Mouse (Mus musculus) hindbrain, embryonic 11.5 days (tissue): ENCODE data around the gene Gpr176. TPM values are rescaled to one million over a fixed set of nuclear protein-coding genes. Genes with fewer than 3 reads are reported as not detected.

Experiments used
- ATAC-seq: fragments of 200-750 bp; cut with Nextera tagmentation; 2 replicates; pipeline ENCODE4 v1.8.0; 2017; ENCODE audit warnings: mild to moderate bottlenecking, moderate TSS enrichment, moderate library complexity; ENCODE audit not compliant: low FRiP score
- DNase-seq: peaks from one replicate; pipeline ENCODE4 v3.0.0-alpha.2; 2015; ENCODE audit warnings: low spot score
- H3K27ac ChIP-seq: fragments of 300-500 bp; sonication (generic); 2 replicates; pipeline ENCODE4 v1.5.1; 2014; ENCODE audit warnings: mild to moderate bottlenecking, low read depth, low read length
- H3K27me3 ChIP-seq: fragments of 300-500 bp; sonication (generic); 2 replicates; pipeline ENCODE4 v1.6.1; 2014; ENCODE audit warnings: mild to moderate bottlenecking, low read length, moderate library complexity, mixed read lengths; ENCODE audit not compliant: control insufficient read depth, insufficient read depth
- H3K36me3 ChIP-seq: fragments of 300-500 bp; sonication (generic); 2 replicates; pipeline ENCODE4 v1.6.1; 2014; ENCODE audit warnings: mild to moderate bottlenecking, low read length, moderate library complexity, mixed read lengths; ENCODE audit not compliant: control insufficient read depth, insufficient read depth
- H3K4me1 ChIP-seq: fragments of 300-500 bp; sonication (generic); replicated peaks from 2 replicates; pipeline ENCODE4 v1.6.1; 2014; ENCODE audit warnings: low read length, mixed read lengths; ENCODE audit not compliant: control insufficient read depth, insufficient read depth
- H3K4me2 ChIP-seq: fragments of 300-500 bp; sonication (generic); replicated peaks from 2 replicates; pipeline ENCODE4 v1.6.1; 2014; ENCODE audit warnings: mild to moderate bottlenecking, low read depth, low read length
- H3K4me3 ChIP-seq: fragments of 300-500 bp; sonication (generic); 2 replicates; pipeline ENCODE4 v1.5.1; 2014; ENCODE audit warnings: low read depth, low read length
- H3K9ac ChIP-seq: fragments of 300-500 bp; sonication (generic); 2 replicates; pipeline ENCODE4 v1.6.1; 2014; ENCODE audit warnings: low read depth, low read length
- H3K9me3 ChIP-seq: fragments of 300-500 bp; sonication (generic); 2 replicates; pipeline ENCODE4 v1.6.1; 2016; ENCODE audit warnings: low read length; ENCODE audit not compliant: control insufficient read depth
- WGBS: fragments of 180-500 bp; shearing (Covaris S2); extraction: QIAGEN DNeasy Blood & Tissue Kit; methylation state at CpG from one replicate; pipeline ENCODE4 v1.1.7; 2014; 5-methylcytosine and 5-hydroxymethylcytosine counted together
- polyA plus RNA-seq: library from polyadenylated mRNA; unstranded; fragments of >200 nt; fragmentation: Nextera tagmentation; extraction: Ambion mirVana; gene quantifications from 2 replicates; pipeline ENCODE4 v1.2.1, GENCODE M21; 2014

The Gpr176 gene
- polyA plus RNA-seq, 1 experiment from 2014 or later: 0.59 TPM

DNA sequence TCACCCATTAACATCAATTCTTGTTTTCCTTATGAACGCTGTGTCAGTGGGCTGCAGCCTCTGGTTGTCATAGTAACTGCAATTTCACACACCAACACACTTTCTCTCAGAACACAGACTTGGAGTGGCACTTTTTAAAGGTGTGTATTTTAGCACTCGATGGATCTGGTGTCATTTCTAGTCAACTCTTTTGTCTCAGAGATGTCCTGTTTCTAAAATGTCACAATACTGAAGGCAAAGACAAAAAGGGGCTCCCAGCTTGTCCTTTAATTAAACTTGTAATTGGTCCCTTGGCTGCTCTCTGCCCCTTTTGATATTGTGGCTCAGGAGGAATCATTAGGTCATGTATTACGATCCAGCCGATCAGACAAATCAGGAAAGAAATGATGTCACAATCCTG is 52.7 kb downstream of the Gpr176 start:
- Histone ChIP-seq H3K27me3 (no peaks in the 10 kb centered on the region), H3K9me3 (no peaks in the 10 kb centered on the region), H3K27ac (no peak overlapping the region), H3K4me3 (no peak overlapping the region), H3K36me3 (no peaks in the 10 kb centered on the region), H3K4me1 (no peaks in the 10 kb centered on the region), H3K9ac (no peak overlapping the region), H3K4me2 (no peak overlapping the region)
- DNase-seq (no peak), ATAC-seq (no peak)
- WGBS: 53% methylated on average over 4 of the region's 4 CpGs

DNA sequence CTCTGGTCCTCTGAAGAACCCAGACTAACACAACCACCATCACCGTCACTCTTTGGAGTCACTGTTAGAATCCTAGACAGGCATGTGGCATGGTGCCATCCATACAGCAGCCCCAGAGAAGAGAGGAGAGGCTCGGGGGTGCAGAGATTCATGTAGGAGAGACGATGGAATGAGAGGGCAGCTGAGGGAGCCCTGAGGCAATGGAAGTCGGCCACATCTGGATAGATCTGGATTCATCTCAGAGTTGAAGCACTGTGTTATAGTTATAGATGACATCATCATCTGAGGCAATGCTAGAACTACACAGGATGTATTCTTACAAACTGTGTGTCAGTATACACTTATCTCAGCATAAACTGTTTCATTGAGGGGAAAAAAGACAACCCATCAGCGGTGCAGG is 54.0 kb downstream of the Gpr176 start:
- WGBS: 73% methylated on average over 5 of the region's 5 CpGs
- no peak for DNase-seq
- no peak overlapping the region for H3K4me3 ChIP-seq
- no peak overlapping the region for H3K9ac ChIP-seq
- no peaks in the 10 kb centered on the region for H3K4me1 ChIP-seq
- no peak for ATAC-seq
- H3K27ac ChIP-seq: no peak overlapping the region
- no peaks in the 10 kb centered on the region for H3K9me3 ChIP-seq
- no peak overlapping the region for H3K4me2 ChIP-seq
- no peaks in the 10 kb centered on the region for H3K27me3 ChIP-seq
- H3K36me3 ChIP-seq: no peaks in the 10 kb centered on the region

DNA sequence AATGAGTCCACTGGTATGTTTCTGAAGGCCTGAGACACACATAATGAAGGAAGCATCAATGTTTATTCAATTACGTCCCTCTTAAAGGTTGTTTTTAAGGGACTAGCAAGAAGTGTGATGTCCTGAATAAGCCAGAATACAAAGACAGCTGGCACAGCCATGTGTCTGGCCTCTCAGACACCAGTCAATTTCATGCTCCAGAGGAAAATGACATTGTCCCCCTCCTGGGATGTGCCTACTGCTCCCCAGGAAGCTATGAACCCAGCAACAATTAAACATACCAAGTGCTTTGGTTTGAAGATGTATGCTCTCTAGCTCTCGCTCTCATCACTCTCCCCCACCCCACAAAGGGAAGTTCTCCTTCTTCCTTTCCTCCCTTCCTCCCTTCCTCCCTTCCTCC is 56.3 kb downstream of the Gpr176 start:
- H3K9ac ChIP-seq: no peak overlapping the region
- H3K4me2 ChIP-seq: no peak overlapping the region
- H3K36me3 ChIP-seq: no peaks in the 10 kb centered on the region
- no peak overlapping the region for H3K27ac ChIP-seq
- WGBS: 70% methylated on average over 2 of the region's 2 CpGs
- ATAC-seq (0 out of 2 replicates have a peak, but pooled peaks have one; percentile 40), DNase-seq (no peak)
- no peak overlapping the region for H3K4me3 ChIP-seq
- no peaks in the 10 kb centered on the region for H3K27me3 ChIP-seq
- no peaks in the 10 kb centered on the region for H3K9me3 ChIP-seq
- no peaks in the 10 kb centered on the region for H3K4me1 ChIP-seq

DNA sequence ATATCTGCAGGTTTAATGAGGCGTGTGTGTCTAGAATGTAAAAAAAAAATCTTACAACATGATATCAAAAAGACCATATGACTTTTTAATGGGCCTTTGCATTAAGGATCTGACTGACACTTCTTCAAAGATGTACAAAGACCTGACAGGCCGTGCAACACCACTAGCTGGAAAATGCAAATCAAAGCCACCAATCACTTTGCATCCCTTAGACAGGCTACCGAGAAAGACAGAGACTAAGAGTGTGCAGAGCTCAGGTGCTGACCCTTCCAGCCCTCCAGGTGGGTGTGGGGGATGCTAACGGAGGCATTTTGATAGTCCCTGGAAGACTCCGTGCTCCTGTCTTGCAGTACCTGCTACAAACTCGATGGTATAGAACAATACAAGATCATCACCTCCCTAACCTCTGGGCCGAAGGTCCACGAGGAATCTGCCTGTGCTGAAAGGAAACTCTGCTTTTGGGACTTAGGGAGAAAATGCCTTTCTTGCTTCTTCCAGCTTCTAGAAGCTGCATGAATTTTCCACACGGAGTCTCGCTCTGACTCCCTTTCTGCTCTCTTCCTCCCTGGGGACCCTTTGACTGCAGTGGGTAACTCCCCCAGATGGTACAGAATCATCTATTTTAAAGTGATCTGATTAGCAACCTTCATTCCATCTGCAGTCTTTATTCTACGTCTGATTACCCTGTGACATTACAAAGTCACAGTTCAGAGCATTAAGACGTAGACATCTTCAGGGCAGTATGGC is 57.4 kb downstream of the Gpr176 start:
- H3K9ac ChIP-seq: no peak overlapping the region
- no peaks in the 10 kb centered on the region for H3K36me3 ChIP-seq
- H3K9me3 ChIP-seq: no peaks in the 10 kb centered on the region
- ATAC-seq: no peak
- H3K4me1 ChIP-seq: no peaks in the 10 kb centered on the region
- 80% methylated on average over 12 of the region's 12 CpGs for WGBS
- DNase-seq: no peak
- H3K4me2 ChIP-seq: no peak overlapping the region
- H3K27me3 ChIP-seq: no peaks in the 10 kb centered on the region
- H3K4me3 ChIP-seq: no peak overlapping the region
- no peak overlapping the region for H3K27ac ChIP-seq

DNA sequence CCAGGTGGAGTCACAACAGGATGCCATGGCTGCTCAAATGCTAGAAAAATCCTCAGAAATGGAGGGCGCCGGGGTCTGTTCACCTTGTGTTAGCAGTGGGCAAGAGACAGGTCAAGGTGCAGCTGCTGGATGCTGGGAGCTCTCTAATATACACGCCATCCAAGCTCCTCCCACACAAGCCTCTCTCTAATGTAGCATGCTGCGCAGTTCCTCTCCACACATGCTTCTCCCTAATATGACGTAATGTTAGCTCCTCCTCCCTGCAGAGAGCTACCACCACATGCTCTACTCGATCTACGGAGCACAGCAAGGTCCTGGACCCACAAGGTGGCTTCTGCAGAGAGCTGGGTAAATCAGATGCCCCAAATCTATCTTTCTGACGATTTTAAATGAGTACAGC is 65.7 kb downstream of the Gpr176 start:
- no peak for ATAC-seq
- no peak overlapping the region for H3K27ac ChIP-seq
- no peak overlapping the region for H3K4me2 ChIP-seq
- no peaks in the 10 kb centered on the region for H3K9me3 ChIP-seq
- H3K4me1 ChIP-seq: no peaks in the 10 kb centered on the region
- no peak overlapping the region for H3K9ac ChIP-seq
- H3K27me3 ChIP-seq: no peaks in the 10 kb centered on the region
- DNase-seq: no peak
- 72% methylated on average over 8 of the region's 8 CpGs for WGBS
- no peaks in the 10 kb centered on the region for H3K36me3 ChIP-seq
- H3K4me3 ChIP-seq: no peak overlapping the region

DNA sequence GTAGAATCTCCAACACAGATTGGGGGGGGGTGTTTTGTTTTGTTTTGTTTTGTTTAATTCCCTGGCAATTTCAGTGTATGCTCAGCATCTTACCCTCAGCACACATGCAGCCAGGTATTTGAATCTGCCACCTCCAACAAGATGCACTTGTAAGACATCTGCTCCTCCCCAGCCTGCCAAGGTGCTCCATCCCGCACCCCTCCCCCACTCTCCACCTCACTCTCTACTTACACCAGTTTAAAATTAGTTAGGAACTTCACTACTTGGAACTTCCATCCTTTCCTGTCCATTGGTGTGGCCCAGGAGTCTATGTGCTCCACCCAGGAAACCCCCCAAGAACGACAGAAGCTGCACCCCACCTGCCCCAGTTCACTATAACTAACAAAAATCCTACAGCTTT is 66.3 kb downstream of the Gpr176 start:
- no peaks in the 10 kb centered on the region for H3K36me3 ChIP-seq
- ATAC-seq (no peak), DNase-seq (no peak)
- no peak overlapping the region for H3K27ac ChIP-seq
- no peak overlapping the region for H3K4me3 ChIP-seq
- 74% methylated on average over 2 of the region's 2 CpGs for WGBS
- H3K4me1 ChIP-seq: no peaks in the 10 kb centered on the region
- H3K9ac ChIP-seq: no peak overlapping the region
- no peak overlapping the region for H3K4me2 ChIP-seq
- no peaks in the 10 kb centered on the region for H3K27me3 ChIP-seq
- H3K9me3 ChIP-seq: no peaks in the 10 kb centered on the region

DNA sequence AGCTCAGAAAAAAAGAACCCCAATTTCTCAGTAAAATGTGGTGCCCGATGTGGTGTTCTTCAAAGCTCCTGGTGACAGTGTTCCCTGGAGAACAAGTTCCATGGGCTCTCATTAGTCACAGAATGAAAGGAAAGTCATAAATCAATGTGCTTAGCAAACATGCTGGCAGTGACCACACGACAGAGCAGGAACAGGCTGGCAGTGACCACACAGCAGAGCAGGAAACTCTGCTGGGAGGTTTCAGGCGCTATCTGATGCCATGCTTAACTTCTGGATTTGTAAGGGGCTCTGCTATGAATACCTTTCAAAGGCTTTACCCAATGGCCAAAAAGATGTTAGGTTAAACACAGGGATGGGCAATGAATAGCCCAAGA is 66.7 kb downstream of the Gpr176 start:
- Histone ChIP-seq H3K4me1 (no peaks in the 10 kb centered on the region), H3K9ac (no peak overlapping the region), H3K4me2 (no peak overlapping the region), H3K27me3 (no peaks in the 10 kb centered on the region), H3K27ac (no peak overlapping the region), H3K9me3 (no peaks in the 10 kb centered on the region), H3K4me3 (no peak overlapping the region), H3K36me3 (no peaks in the 10 kb centered on the region)
- no peak for ATAC-seq
- no peak for DNase-seq
- WGBS: 42% methylated on average over 3 of the region's 3 CpGs

DNA sequence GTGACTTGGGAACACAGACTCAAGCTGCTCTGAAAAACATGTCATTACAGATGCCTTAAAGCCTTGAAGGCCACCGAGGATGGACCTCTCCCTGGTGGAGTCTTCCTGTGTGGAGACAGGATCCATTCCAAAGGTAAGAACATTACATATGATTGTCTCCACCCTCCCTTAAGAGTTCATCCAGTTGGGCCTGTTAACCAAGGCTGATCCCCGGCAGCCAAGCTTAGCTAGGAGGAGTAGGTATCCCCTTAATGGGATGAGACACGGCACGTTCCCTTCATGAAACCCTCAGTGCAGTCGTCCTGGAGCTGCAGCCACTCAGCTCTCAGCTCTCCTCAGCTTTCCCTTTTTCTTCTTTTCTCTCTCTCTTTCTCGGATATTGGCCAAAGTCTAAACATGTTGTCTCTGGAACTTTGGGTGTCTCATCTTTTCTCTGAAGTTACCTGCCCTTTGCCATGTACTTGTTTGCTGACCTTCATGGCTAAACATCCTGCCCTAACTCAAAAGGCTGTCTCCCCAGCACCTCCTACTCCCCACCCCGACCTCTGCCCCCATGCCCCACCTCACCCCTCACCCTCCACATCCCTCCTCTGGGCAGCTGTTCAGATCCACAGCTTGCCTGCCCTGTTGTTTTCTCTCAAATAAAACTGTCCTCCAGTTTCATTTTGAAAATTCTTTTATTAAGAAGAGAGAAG is 67.2 kb downstream of the Gpr176 start:
- no peak overlapping the region for H3K9ac ChIP-seq
- H3K4me2 ChIP-seq: no peak overlapping the region
- H3K36me3 ChIP-seq: no peaks in the 10 kb centered on the region
- H3K27me3 ChIP-seq: no peaks in the 10 kb centered on the region
- 72% methylated on average over 7 of the region's 7 CpGs for WGBS
- ATAC-seq (no peak), DNase-seq (no peak)
- H3K9me3 ChIP-seq: no peaks in the 10 kb centered on the region
- H3K4me1 ChIP-seq: no peaks in the 10 kb centered on the region
- no peak overlapping the region for H3K27ac ChIP-seq
- no peak overlapping the region for H3K4me3 ChIP-seq

DNA sequence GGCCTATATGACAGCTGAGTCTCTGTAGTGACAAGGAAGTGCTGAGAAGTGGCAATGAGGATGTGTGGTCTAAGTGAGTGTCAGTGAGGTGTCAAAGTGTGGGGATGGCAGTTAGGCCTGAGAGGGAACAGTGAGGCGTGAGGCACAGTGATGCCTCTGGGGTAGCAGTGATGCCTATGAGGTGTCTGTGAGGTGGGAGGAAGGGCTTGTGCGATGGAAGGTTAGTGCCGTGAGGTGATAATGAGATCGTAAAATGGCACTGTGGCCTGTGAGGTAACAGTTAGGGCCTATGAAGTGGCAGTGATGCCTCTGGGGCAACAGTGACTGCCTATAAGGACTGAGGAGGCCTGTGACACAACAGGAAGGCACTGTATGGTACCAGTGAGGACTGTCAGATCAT is 69.8 kb downstream of the Gpr176 start:
- no peaks in the 10 kb centered on the region for H3K36me3 ChIP-seq
- no peak for ATAC-seq

More for the DNA sequence above, 69.8 kb downstream of the Gpr176 start:
- H3K27ac ChIP-seq: no peak overlapping the region
- no peaks in the 10 kb centered on the region for H3K9me3 ChIP-seq
- 89% methylated on average over 4 of the region's 4 CpGs for WGBS
- no peak for DNase-seq
- no peak overlapping the region for H3K4me2 ChIP-seq
- H3K4me1 ChIP-seq: no peaks in the 10 kb centered on the region
- H3K4me3 ChIP-seq: no peak overlapping the region
- H3K9ac ChIP-seq: no peak overlapping the region
- no peaks in the 10 kb centered on the region for H3K27me3 ChIP-seq
